Mouse (Mus musculus) small intestine, adult 2 months (tissue): Measurements from ENCODE around the gene Smyd3. TPM values are rescaled to one million over a fixed set of nuclear protein-coding genes. Genes with fewer than 3 reads are reported as not detected.
"Not testable (repeated sequence)": the region's sequence is repeated elsewhere in the genome, so short reads cannot be mapped to it uniquely, and the experiment has no call there.

Experiments used
- H3K27ac ChIP-seq: fragments of 200-500 bp; 2 replicates; pipeline ENCODE4 v1.5.1; 2012; ENCODE audit warnings: low read depth, low read length, control low read depth, inconsistent platforms; ENCODE audit not compliant: insufficient read depth
- H3K27me3 ChIP-seq: fragments of 200-500 bp; 2 replicates; pipeline ENCODE4 v1.6.1; 2012; ENCODE audit warnings: mild to moderate bottlenecking, moderate library complexity, low read length, inconsistent platforms; ENCODE audit not compliant: control insufficient read depth, insufficient read depth
- H3K36me3 ChIP-seq: fragments of 200-500 bp; 2 replicates; pipeline ENCODE4 v1.6.1; 2012; ENCODE audit warnings: mild to moderate bottlenecking, low read length, control low read depth, inconsistent platforms; ENCODE audit not compliant: control insufficient read depth, insufficient read depth
- H3K4me1 ChIP-seq: fragments of 200-500 bp; 2 replicates; pipeline ENCODE4 v1.6.1; 2012; ENCODE audit warnings: low read length, inconsistent platforms, mixed read lengths; ENCODE audit not compliant: control insufficient read depth, insufficient read depth, insufficient read length
- H3K4me3 ChIP-seq: fragments of 200-500 bp; 2 replicates; pipeline ENCODE4 v1.5.1; 2012; ENCODE audit warnings: low read depth, mild to moderate bottlenecking, control low read depth, inconsistent platforms, low read length, moderate library complexity
- CTCF ChIP-seq: fragments of 200-500 bp; IDR thresholded peaks from 2 replicates; pipeline ENCODE4 v1.5.1; 2012; ENCODE audit warnings: low read depth, mild to moderate bottlenecking, control low read depth, inconsistent platforms, low read length, moderate library complexity, mixed read lengths; ENCODE audit not compliant: insufficient replicate concordance, insufficient read length; ENCODE audit errors: extremely low read depth
- POLR2A ChIP-seq: fragments of 200-500 bp; IDR thresholded peaks from 2 replicates; pipeline ENCODE4 v1.6.1; 2012; ENCODE audit warnings: low read depth, mild to moderate bottlenecking, control low read depth, inconsistent platforms, low read length, moderate library complexity
- WGBS: fragments of 180-500 bp; shearing (Covaris S2); methylation state at CpG from one replicate; pipeline ENCODE4 v1.1.7; 2018; 5-methylcytosine and 5-hydroxymethylcytosine counted together
- polyA plus RNA-seq: library from polyadenylated mRNA; depleted of rRNA; stranded (reverse); fragments of >200 nt; gene quantifications from 2 replicates; pipeline ENCODE4 v1.2.3, GENCODE M21; 2012

Gene Smyd3
- polyA plus RNA-seq, 1 experiment = 1.1 TPM

- H3K4me3 ChIP-seq = no peak overlapping the region
- WGBS = 76% methylated on average over 5 of the region's 5 CpGs
- TF ChIP-seq CTCF = no peak
- TF ChIP-seq POLR2A = no peak
- H3K4me1 ChIP-seq = no peaks in the 10 kb centered on the region
- H3K27ac ChIP-seq = no peak overlapping the region
- H3K36me3 ChIP-seq = no peaks in the 10 kb centered on the region
- no peaks in the 10 kb centered on the region for H3K27me3 ChIP-seq
These were observed 204.2 kb downstream of the Smyd3 start for GRCm38 (mm10) chr1:179313618-179314017.

- no peak overlapping the region for H3K27ac ChIP-seq
- TF ChIP-seq CTCF (no peak), POLR2A (no peak)
- no peaks in the 10 kb centered on the region for H3K4me1 ChIP-seq
- 71% methylated on average over 5 of the region's 5 CpGs for WGBS
- H3K4me3 ChIP-seq = no peak overlapping the region
- no peaks in the 10 kb centered on the region for H3K36me3 ChIP-seq
- no peaks in the 10 kb centered on the region for H3K27me3 ChIP-seq
These were observed 208.4 kb downstream of the Smyd3 start for GRCm38 (mm10) chr1:179309487-179309886.

GRCm38 (mm10) chr1:179302446-179303230, 215.2 kb downstream of the Smyd3 start:
- WGBS = 86% methylated on average over 13 of the region's 13 CpGs
- no peak overlapping the region for H3K4me3 ChIP-seq
- TF ChIP-seq POLR2A (no peak), CTCF (peak; percentile 35; the same call in 1 of the 2 replicates)

GRCm38 (mm10) chr1:179295626-179296025, 222.2 kb downstream of the Smyd3 start:
- WGBS = 79% methylated on average over 6 of the region's 6 CpGs
- H3K27me3 ChIP-seq = no peaks in the 10 kb centered on the region
- no peaks in the 10 kb centered on the region for H3K36me3 ChIP-seq
- no peak overlapping the region for H3K27ac ChIP-seq
- H3K4me3 ChIP-seq = no peak overlapping the region
- no peak for TF ChIP-seq CTCF
- TF ChIP-seq POLR2A = no peak
- no peaks in the 10 kb centered on the region for H3K4me1 ChIP-seq

More at GRCm38 (mm10) chr1:179302446-179303230, 215.2 kb downstream of the Smyd3 start:
- H3K36me3 ChIP-seq = no peaks in the 10 kb centered on the region
- no peaks in the 10 kb centered on the region for H3K4me1 ChIP-seq
- no peak overlapping the region for H3K27ac ChIP-seq
- H3K27me3 ChIP-seq = no peaks in the 10 kb centered on the region

- no peak for TF ChIP-seq POLR2A
- TF ChIP-seq CTCF = no peak
- H3K4me1 ChIP-seq = no peaks in the 10 kb centered on the region
- no peak overlapping the region for H3K27ac ChIP-seq
- no peaks in the 10 kb centered on the region for H3K27me3 ChIP-seq
- no peak overlapping the region for H3K4me3 ChIP-seq
- no peaks in the 10 kb centered on the region for H3K36me3 ChIP-seq
- 94% methylated on average over 8 of the region's 8 CpGs for WGBS
These were observed 224.0 kb downstream of the Smyd3 start for GRCm38 (mm10) chr1:179293772-179294353.

- not testable (repeated sequence) for H3K4me3 ChIP-seq, H3K27me3 ChIP-seq, H3K4me1 ChIP-seq, H3K27ac ChIP-seq, H3K36me3 ChIP-seq
- WGBS = 91% methylated on average over 6 of the region's 6 CpGs
These were observed 227.7 kb downstream of the Smyd3 start for GRCm38 (mm10) chr1:179290181-179290580.

- H3K27ac ChIP-seq = no peak overlapping the region
- no peak overlapping the region for H3K4me3 ChIP-seq
- WGBS = 94% methylated on average over 3 of the region's 3 CpGs
- no peaks in the 10 kb centered on the region for H3K36me3 ChIP-seq
- H3K4me1 ChIP-seq = no peaks in the 10 kb centered on the region
- no peak for TF ChIP-seq POLR2A
- no peak for TF ChIP-seq CTCF
- no peaks in the 10 kb centered on the region for H3K27me3 ChIP-seq
These were observed 228.1 kb downstream of the Smyd3 start for GRCm38 (mm10) chr1:179289744-179290143.
